Mouse (Mus musculus) MEL (cell line): ENCODE measurements at regions not wholly inside any gene's neighbourhood (a gene's known extent, or its start where the extent isn't known, plus 50 kb on each side); places are given as distances from the start of the nearest gene placed in this dataset.

Source experiments
- DNase-seq: peaks from one replicate; pipeline ENCODE4 v3.0.0; 2011; ENCODE audit warnings: low read depth, low spot score
- H3K27ac ChIP-seq: 2 replicates; pipeline ENCODE4 v1.5.1; 2012; ENCODE audit warnings: low read depth, mild to moderate bottlenecking, control low read depth, low read length, moderate library complexity; ENCODE audit not compliant: control insufficient read depth
- H3K27me3 ChIP-seq, 2 experiments: fragments of 150-350 bp in 1 of 2; sonication (generic) in 1 of 2; 2 replicates each; pipeline ENCODE4 v1.6.1; 2012; ENCODE audit warnings: low read length in 2 of 2, mild to moderate bottlenecking in 2 of 2, improper control_type of control experiment in 1 of 2, moderate library complexity in 1 of 2; ENCODE audit not compliant: insufficient read depth in 2 of 2, control insufficient read depth in 1 of 2
- H3K36me3 ChIP-seq, 2 experiments: 2 replicates each; pipeline ENCODE4 v1.6.1; 2012 to 2014; ENCODE audit warnings: low read length in 2 of 2, improper control_type of control experiment in 1 of 2, inconsistent platforms in 1 of 2, mild to moderate bottlenecking in 1 of 2; ENCODE audit not compliant: insufficient read depth in 2 of 2, control insufficient read depth in 1 of 2
- H3K4me1 ChIP-seq, 2 experiments: fragments of 150-350 bp in 1 of 2; sonication (generic) in 1 of 2; 2 replicates each; pipeline ENCODE4 v1.6.1; 2012; ENCODE audit warnings: low read length in 2 of 2, improper control_type of control experiment in 1 of 2, mild to moderate bottlenecking in 1 of 2; ENCODE audit not compliant: insufficient read depth in 2 of 2, control insufficient read depth in 1 of 2
- H3K4me3 ChIP-seq, 2 experiments: fragments of 150-350 bp in 1 of 2; sonication (generic) in 1 of 2; 2 replicates each; pipeline ENCODE4 v1.5.1; 2012; ENCODE audit warnings: low read depth in 2 of 2, low read length in 2 of 2, mild to moderate bottlenecking in 2 of 2, moderate library complexity in 2 of 2, control low read depth in 1 of 2, improper control_type of control experiment in 1 of 2; ENCODE audit not compliant: control insufficient read depth in 1 of 2, insufficient read depth in 1 of 2
- H3K79me2 ChIP-seq: 2 replicates; pipeline ENCODE4 v1.6.1; 2012; ENCODE audit warnings: mild to moderate bottlenecking, low read length, moderate library complexity; ENCODE audit not compliant: control insufficient read depth, poor library complexity, insufficient read depth
- H3K9ac ChIP-seq: 2 replicates; pipeline ENCODE4 v1.6.1; 2012; ENCODE audit warnings: low read depth, mild to moderate bottlenecking, control low read depth, low read length, moderate library complexity; ENCODE audit not compliant: control insufficient read depth, poor library complexity, severe bottlenecking
- H3K9me3 ChIP-seq: fragments of 150-350 bp; sonication (generic); replicated peaks from 2 replicates; pipeline ENCODE4 v1.6.1; 2012; ENCODE audit warnings: mild to moderate bottlenecking, low read length, improper control_type of control experiment, moderate library complexity; ENCODE audit not compliant: insufficient read depth
- BHLHE40 ChIP-seq: IDR thresholded peaks from 2 replicates; pipeline ENCODE4 v1.6.1; 2012; ENCODE audit warnings: low read depth, mild to moderate bottlenecking, inconsistent platforms, low read length, improper control_type of control experiment, borderline replicate concordance
- CHD1 ChIP-seq: IDR thresholded peaks from 2 replicates; pipeline ENCODE4 v1.6.1; 2012; ENCODE audit warnings: low read depth, mild to moderate bottlenecking, inconsistent platforms, low read length, improper control_type of control experiment
- CHD2 ChIP-seq: IDR thresholded peaks from 2 replicates; pipeline ENCODE4 v1.6.1; 2011; ENCODE audit warnings: low read length, improper control_type of control experiment
- CTCF ChIP-seq, 3 experiments: IDR thresholded peaks in 2 of 3; conservative IDR thresholded peaks in 1 of 3; 2 replicates each; pipeline ENCODE4 v1.5.1; 2011 to 2012; ENCODE audit warnings: low read length in 3 of 3, low read depth in 2 of 3, mild to moderate bottlenecking in 2 of 3, improper control_type of control experiment in 1 of 3, inconsistent platforms in 1 of 3, mixed read lengths in 1 of 3, moderate library complexity in 1 of 3; ENCODE audit not compliant: control insufficient read depth in 1 of 3, insufficient read depth in 1 of 3, poor library complexity in 1 of 3, severe bottlenecking in 1 of 3
- E2F4 ChIP-seq: IDR thresholded peaks from 2 replicates; pipeline ENCODE4 v1.6.1; 2011; ENCODE audit warnings: low read depth, low read length, improper control_type of control experiment, borderline replicate concordance
- ELF1 ChIP-seq: IDR thresholded peaks from 2 replicates; pipeline ENCODE4 v1.6.1; 2014; ENCODE audit warnings: low read depth, mild to moderate bottlenecking, inconsistent platforms, low read length, improper control_type of control experiment, moderate library complexity
- ETS1 ChIP-seq: IDR thresholded peaks from 2 replicates; pipeline ENCODE4 v1.6.1; 2012; ENCODE audit warnings: low read depth, mild to moderate bottlenecking, inconsistent platforms, low read length, improper control_type of control experiment, moderate library complexity
- GABPA ChIP-seq: IDR thresholded peaks from 2 replicates; pipeline ENCODE4 v1.6.1; 2012; ENCODE audit warnings: low read depth, mild to moderate bottlenecking, inconsistent platforms, low read length, improper control_type of control experiment, moderate library complexity
- GATA1 ChIP-seq: IDR thresholded peaks from 2 replicates; pipeline ENCODE4 v1.6.1; 2011; ENCODE audit warnings: low read depth, low read length, improper control_type of control experiment
- JUND ChIP-seq: IDR thresholded peaks from 2 replicates; pipeline ENCODE4 v1.6.1; 2011; ENCODE audit warnings: low read depth, mild to moderate bottlenecking, improper control_type of control experiment, low read length
- KAT2A ChIP-seq: conservative IDR thresholded peaks from 2 replicates; pipeline ENCODE4 v1.6.1; 2012; ENCODE audit warnings: low read depth, low read length, improper control_type of control experiment, inconsistent platforms
- MAFK ChIP-seq: IDR thresholded peaks from 2 replicates; pipeline ENCODE4 v1.6.1; 2011; ENCODE audit warnings: low read depth, mild to moderate bottlenecking, low read length, improper control_type of control experiment, borderline replicate concordance
- MAX ChIP-seq: IDR thresholded peaks from 2 replicates; pipeline ENCODE4 v1.6.1; 2011; ENCODE audit warnings: low read length, improper control_type of control experiment
- MAZ ChIP-seq: IDR thresholded peaks from 2 replicates; pipeline ENCODE4 v1.6.1; 2012; ENCODE audit warnings: low read depth, mild to moderate bottlenecking, inconsistent platforms, low read length, improper control_type of control experiment
- MEF2A ChIP-seq: IDR thresholded peaks from 2 replicates; pipeline ENCODE4 v1.6.1; 2014; ENCODE audit warnings: low read depth, mild to moderate bottlenecking, inconsistent platforms, low read length, improper control_type of control experiment; ENCODE audit not compliant: poor library complexity, insufficient replicate concordance, severe bottlenecking; ENCODE audit errors: extremely low read depth
- MYB ChIP-seq: IDR thresholded peaks from 2 replicates; pipeline ENCODE4 v1.6.1; 2011; ENCODE audit warnings: mild to moderate bottlenecking, low read depth, low read length, improper control_type of control experiment
- MYC ChIP-seq: IDR thresholded peaks from 2 replicates; pipeline ENCODE4 v1.6.1; 2011; ENCODE audit warnings: low read depth, mild to moderate bottlenecking, low read length, improper control_type of control experiment, moderate library complexity
- NELFE ChIP-seq: IDR thresholded peaks from 2 replicates; pipeline ENCODE4 v1.6.1; 2011; ENCODE audit warnings: low read depth, low read length, improper control_type of control experiment
- NRF1 ChIP-seq: IDR thresholded peaks from 2 replicates; pipeline ENCODE4 v1.6.1; 2014; ENCODE audit warnings: low read depth, mild to moderate bottlenecking, inconsistent platforms, low read length, improper control_type of control experiment, moderate library complexity; ENCODE audit not compliant: poor library complexity, insufficient read depth, severe bottlenecking
- POLR2A ChIP-seq, 2 experiments: IDR thresholded peaks; 2 replicates each; pipeline ENCODE4 v1.6.1; 2011 to 2012; ENCODE audit warnings: low read length in 2 of 2, mild to moderate bottlenecking in 2 of 2, control low read depth in 1 of 2, improper control_type of control experiment in 1 of 2, low read depth in 1 of 2, moderate library complexity in 1 of 2; ENCODE audit not compliant: control insufficient read depth in 1 of 2, insufficient read depth in 1 of 2, poor library complexity in 1 of 2
- POLR2AphosphoS2 ChIP-seq: IDR thresholded peaks from 2 replicates; pipeline ENCODE4 v1.6.1; 2011; ENCODE audit warnings: low read length, improper control_type of control experiment
- RAD21 ChIP-seq: IDR thresholded peaks from 2 replicates; pipeline ENCODE4 v1.6.1; 2011; ENCODE audit warnings: mild to moderate bottlenecking, low read depth, low read length, improper control_type of control experiment
- RCOR1 ChIP-seq: IDR thresholded peaks from 2 replicates; pipeline ENCODE4 v1.6.1; 2012; ENCODE audit warnings: low read depth, mild to moderate bottlenecking, inconsistent platforms, low read length, improper control_type of control experiment
- SIN3A ChIP-seq: IDR thresholded peaks from 2 replicates; pipeline ENCODE4 v1.6.1; 2012; ENCODE audit warnings: low read length, improper control_type of control experiment, inconsistent platforms
- SMC3 ChIP-seq: IDR thresholded peaks from 2 replicates; pipeline ENCODE4 v1.6.1; 2011; ENCODE audit warnings: low read depth, low read length, improper control_type of control experiment
- TBP ChIP-seq: IDR thresholded peaks from 2 replicates; pipeline ENCODE4 v1.8.0; 2011; ENCODE audit warnings: low read depth, low read length, improper control_type of control experiment
- TCF12 ChIP-seq: IDR thresholded peaks from 2 replicates; pipeline ENCODE4 v1.6.1; 2014; ENCODE audit warnings: low read depth, mild to moderate bottlenecking, inconsistent platforms, low read length, improper control_type of control experiment, moderate library complexity
- UBTF ChIP-seq: IDR thresholded peaks from 2 replicates; pipeline ENCODE4 v1.6.1; 2012; ENCODE audit warnings: low read depth, mild to moderate bottlenecking, inconsistent platforms, low read length, improper control_type of control experiment, moderate library complexity, borderline replicate concordance; ENCODE audit not compliant: insufficient read depth
- USF2 ChIP-seq, 2 experiments: IDR thresholded peaks; 2 replicates each; pipeline ENCODE4 v1.6.1; 2011 to 2012; ENCODE audit warnings: improper control_type of control experiment in 2 of 2, low read length in 2 of 2, borderline replicate concordance in 1 of 2, inconsistent platforms in 1 of 2, low read depth in 1 of 2, mild to moderate bottlenecking in 1 of 2; ENCODE audit not compliant: insufficient read depth in 1 of 2
- ZC3H11A ChIP-seq: IDR thresholded peaks from 2 replicates; pipeline ENCODE4 v1.6.1; 2012; ENCODE audit warnings: low read depth, mild to moderate bottlenecking, inconsistent platforms, low read length, improper control_type of control experiment
- ZKSCAN1 ChIP-seq: IDR thresholded peaks from 2 replicates; pipeline ENCODE4 v1.6.1; 2012; ENCODE audit warnings: low read depth, mild to moderate bottlenecking, inconsistent platforms, low read length, improper control_type of control experiment, moderate library complexity
- ZNF384 ChIP-seq: IDR thresholded peaks from 2 replicates; pipeline ENCODE4 v1.6.1; 2012; ENCODE audit warnings: low read depth, mild to moderate bottlenecking, inconsistent platforms, low read length, improper control_type of control experiment

DNA sequence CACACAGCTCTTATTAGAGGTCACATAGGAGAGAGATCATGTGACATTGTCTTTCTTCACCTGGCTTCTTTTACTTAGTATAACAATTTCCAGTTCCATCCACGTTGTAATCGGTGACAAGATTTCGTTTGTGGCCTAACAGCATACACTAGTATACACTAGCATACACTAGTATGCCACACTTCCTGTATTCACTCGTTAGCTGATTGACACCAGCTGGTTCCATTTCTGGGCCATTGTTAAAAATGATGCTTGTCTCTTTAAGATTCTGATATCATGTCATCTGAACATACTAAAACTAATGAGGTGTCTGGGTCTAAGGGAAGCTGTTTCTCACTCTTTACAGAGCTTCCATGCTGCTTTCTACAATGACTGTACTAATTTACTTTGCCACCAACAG is 713.3 kb downstream of the Pdcd6ip start:
- no peak for DNase-seq
- no peak overlapping the region for H3K27ac ChIP-seq
- H3K79me2 ChIP-seq, result no peaks in the 10 kb centered on the region
- no peak overlapping the region for H3K9ac ChIP-seq
- no peaks in the 10 kb centered on the region for H3K9me3 ChIP-seq
- TF ChIP-seq MAX (no peak), ELF1 (no peak)
- H3K36me3 ChIP-seq, result peaks cover 0 to 23% of the 10 kb centered on the region in 2 experiments; a peak in 2 of 4 replicates
- H3K4me3 ChIP-seq, result no peak overlapping the region
- no peaks in the 10 kb centered on the region for H3K27me3 ChIP-seq
- H3K4me1 ChIP-seq, result peaks cover 3 to 14% of the 10 kb centered on the region in 2 experiments

DNA sequence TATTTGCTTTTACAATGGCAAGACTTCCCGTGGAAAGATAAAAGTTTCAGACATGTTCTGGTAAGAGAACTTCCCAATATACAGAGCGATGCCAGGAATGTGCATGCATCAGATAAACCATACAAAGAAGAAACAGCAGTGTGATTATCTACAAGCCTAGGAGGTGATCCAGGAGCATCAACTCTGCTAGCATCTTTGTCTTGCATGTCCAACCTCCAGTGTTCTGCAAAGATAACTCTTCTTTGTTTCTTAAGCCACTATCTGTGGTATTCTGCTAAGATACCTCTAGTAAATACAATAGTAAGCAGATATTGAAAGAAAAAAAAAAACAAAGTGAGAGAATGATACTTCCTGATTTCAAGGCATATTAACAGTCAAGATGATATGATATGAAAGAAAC is 714.4 kb downstream of the Pdcd6ip start:
- no peaks in the 10 kb centered on the region for H3K27me3 ChIP-seq
- no peaks in the 10 kb centered on the region for H3K9me3 ChIP-seq
- no peaks in the 10 kb centered on the region for H3K79me2 ChIP-seq
- peaks cover 3 to 14% of the 10 kb centered on the region in 2 experiments for H3K4me1 ChIP-seq
- H3K27ac ChIP-seq, result no peak overlapping the region
- H3K36me3 ChIP-seq, result peaks cover 0 to 23% of the 10 kb centered on the region in 2 experiments; a peak in 2 of 4 replicates
- H3K9ac ChIP-seq, result no peak overlapping the region
- DNase-seq, result peak; percentile 64
- no peak overlapping the region for H3K4me3 ChIP-seq
- TF ChIP-seq JUND (no peak), MEF2A (no peak), ETS1 (peak; percentile 76), UBTF (no peak), POLR2A (IDR thresholded peaks at IDR 0.05; ENCODE audit: control insufficient read depth in 1 of 2, insufficient read depth in 1 of 2, low read depth in 1 of 2, low read length in 2 of 2, poor library complexity in 1 of 2) (no peak), ELF1 (no peak), NRF1 (no peak), NELFE (no peak), USF2 (IDR thresholded peaks at IDR 0.05; ENCODE audit: borderline replicate concordance in 1 of 2, insufficient read depth in 1 of 2, low read depth in 1 of 2, low read length in 2 of 2) (no peak), MYB (peak; percentile 48; the same call in 1 of the 2 replicates), TCF12 (peak; percentile 93), POLR2AphosphoS2 (no peak), MAZ (no peak), ZC3H11A (no peak), MAFK (no peak; the same call in 1 of the 2 replicates), BHLHE40 (no peak), ZNF384 (peak; percentile 82), TBP (no peak), SIN3A (0 out of 2 replicates have a peak, but pooled peaks have one; percentile 21), RCOR1 (peak; percentile 53; the same call in 1 of the 2 replicates), E2F4 (no peak), MYC (no peak), SMC3 (no peak), CHD2 (no peak), CTCF (IDR thresholded peaks at IDR 0.05 in 2 of 3, conservative IDR thresholded peaks at IDR 0.05 in 1 of 3; ENCODE audit: control insufficient read depth in 1 of 3, insufficient read depth in 1 of 3, low read depth in 2 of 3, low read length in 3 of 3, poor library complexity in 1 of 3, severe bottlenecking in 1 of 3) (no peak), RAD21 (no peak), CHD1 (no peak), KAT2A (no peak), GABPA (no peak), MAX (no peak), ZKSCAN1 (no peak), GATA1 (peak; percentile 82)
